Mouse (Mus musculus): ENCODE measurements at regions not wholly inside any gene's neighbourhood (a gene's known extent, or its start where the extent isn't known, plus 50 kb on each side); places are given as distances from the start of the nearest gene placed in this dataset.

- TF ChIP-seq GATA2 (IDR thresholded peaks at IDR 0.05; ENCODE audit: borderline replicate concordance, low read depth, low read length): no peak
- TF ChIP-seq TAL1 (conservative IDR thresholded peaks at IDR 0.05; ENCODE audit: low read depth, low read length): no peak
- TF ChIP-seq CTCF (IDR thresholded peaks at IDR 0.05; ENCODE audit: low read depth, low read length): no peak
These were observed 359.5 kb upstream of the 2610001J05Rik start for GRCm38 (mm10) chr6:14230823-14231222.
